Mouse (Mus musculus) midbrain, embryonic 12.5 days (tissue): Measurements from ENCODE around the gene Clybl. TPM values are rescaled to one million over a fixed set of nuclear protein-coding genes. Genes with fewer than 3 reads are reported as not detected.

Experiments used
- ATAC-seq: fragments of 200-750 bp; cut with Nextera tagmentation; 2 replicates; pipeline ENCODE4 v1.8.0; 2017; ENCODE audit warnings: low read depth, moderate TSS enrichment, moderate library complexity; ENCODE audit not compliant: low FRiP score
- H3K27ac ChIP-seq: fragments of 300-500 bp; sonication (generic); replicated peaks from 2 replicates; pipeline ENCODE4 v1.5.1; 2016; ENCODE audit warnings: mild to moderate bottlenecking
- H3K27me3 ChIP-seq: fragments of 300-500 bp; sonication (generic); 2 replicates; pipeline ENCODE4 v1.6.1; 2016; ENCODE audit warnings: mild to moderate bottlenecking
- H3K36me3 ChIP-seq: fragments of 300-500 bp; sonication (generic); 2 replicates; pipeline ENCODE4 v1.6.1; 2016
- H3K4me1 ChIP-seq: fragments of 300-500 bp; sonication (generic); 2 replicates; pipeline ENCODE4 v1.6.1; 2016
- H3K4me2 ChIP-seq: fragments of 300-500 bp; sonication (generic); replicated peaks from 2 replicates; pipeline ENCODE4 v1.6.1; 2016; ENCODE audit warnings: mild to moderate bottlenecking, moderate library complexity
- H3K4me3 ChIP-seq: fragments of 300-500 bp; sonication (generic); 2 replicates; pipeline ENCODE4 v1.5.1; 2016; ENCODE audit warnings: mild to moderate bottlenecking
- H3K9ac ChIP-seq: fragments of 300-500 bp; sonication (generic); replicated peaks from 2 replicates; pipeline ENCODE4 v1.6.1; 2016; ENCODE audit warnings: mild to moderate bottlenecking, moderate library complexity
- H3K9me3 ChIP-seq: fragments of 300-500 bp; sonication (generic); 2 replicates; pipeline ENCODE4 v1.6.1; 2016; ENCODE audit warnings: mild to moderate bottlenecking
- WGBS: fragments of 180-500 bp; shearing (Covaris S2); methylation state at CpG from one replicate; pipeline ENCODE4 v1.1.7; 2016; 5-methylcytosine and 5-hydroxymethylcytosine counted together
- polyA plus RNA-seq: library from polyadenylated mRNA; unstranded; fragments of >200 nt; fragmentation: Nextera tagmentation; extraction: Ambion mirVana; gene quantifications from 2 replicates; pipeline ENCODE4 v1.2.1, GENCODE M21; 2016

The Clybl gene
- polyA plus RNA-seq, 1 experiment from 2014 or later: 19.4 TPM

GRCm38 (mm10) chr14:122255562-122256260 lies 74.2 kb downstream of the Clybl start:
- Histone ChIP-seq H3K27me3 (peaks cover 57% of the 10 kb centered on the region), H3K9me3 (no peaks in the 10 kb centered on the region), H3K27ac (no peak overlapping the region), H3K9ac (0 out of 2 replicates have a peak overlapping the region, but pooled peaks have one; percentile 24), H3K4me3 (no peak overlapping the region), H3K36me3 (no peaks in the 10 kb centered on the region), H3K4me2 (peak overlapping the region; percentile 27), H3K4me1 (peaks cover 34% of the 10 kb centered on the region)
- 3% methylated on average over 21 of the region's 21 CpGs for WGBS
- peak; percentile 44; the same call in 1 of the 2 replicates for ATAC-seq

DNA sequence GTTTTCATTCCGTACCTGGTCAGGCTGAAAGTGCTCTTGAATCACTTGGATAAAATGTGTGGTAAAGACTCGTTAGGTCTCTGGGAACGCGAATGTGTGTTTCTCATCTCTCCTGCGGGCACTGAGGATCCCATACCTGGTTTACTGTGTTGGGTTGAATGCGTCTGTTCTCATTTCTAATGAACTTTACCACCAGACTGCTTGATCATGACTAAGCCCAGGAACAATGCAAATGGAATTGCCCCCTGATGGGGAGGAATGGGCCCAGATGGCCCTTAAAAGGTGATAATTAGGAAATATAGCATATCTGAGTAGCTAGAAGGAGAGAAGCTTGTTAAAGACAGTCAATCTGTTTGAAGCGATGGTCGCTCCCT lies 74.7 kb downstream of the Clybl start:
- WGBS: 12% methylated on average over 8 of the region's 8 CpGs
- Histone ChIP-seq H3K4me3 (no peak overlapping the region), H3K27me3 (peaks cover 62% of the 10 kb centered on the region), H3K36me3 (no peaks in the 10 kb centered on the region), H3K27ac (no peak overlapping the region), H3K4me1 (peaks cover 34% of the 10 kb centered on the region), H3K9me3 (no peaks in the 10 kb centered on the region), H3K4me2 (peak overlapping the region; percentile 27), H3K9ac (no peak overlapping the region)
- peak; percentile 64; the same call in 1 of the 2 replicates for ATAC-seq

- Histone ChIP-seq H3K4me2 (no peak overlapping the region), H3K9me3 (no peaks in the 10 kb centered on the region), H3K4me3 (no peak overlapping the region), H3K27me3 (peaks cover 76% of the 10 kb centered on the region), H3K9ac (no peak overlapping the region), H3K36me3 (no peaks in the 10 kb centered on the region), H3K4me1 (peaks cover 42% of the 10 kb centered on the region), H3K27ac (no peak overlapping the region)
- ATAC-seq: no peak
- WGBS: 25% methylated on average over 5 of the region's 5 CpGs
Measured at GRCm38 (mm10) chr14:122258297-122258696, 76.8 kb downstream of the Clybl start.

GRCm38 (mm10) chr14:122261250-122261649 lies 79.7 kb downstream of the Clybl start:
- Histone ChIP-seq H3K4me1 (peaks cover 34% of the 10 kb centered on the region; the same call in 1 of the 2 replicates), H3K9me3 (no peaks in the 10 kb centered on the region), H3K4me2 (no peak overlapping the region), H3K36me3 (no peaks in the 10 kb centered on the region), H3K9ac (no peak overlapping the region), H3K27ac (no peak overlapping the region), H3K4me3 (no peak overlapping the region), H3K27me3 (peaks cover 66% of the 10 kb centered on the region)
- 88% methylated on average over 1 of the region's 1 CpGs for WGBS
- no peak for ATAC-seq

- Histone ChIP-seq H3K4me3 (no peak overlapping the region), H3K27me3 (peaks cover 54% of the 10 kb centered on the region), H3K4me1 (peaks cover 23% of the 10 kb centered on the region; the same call in 1 of the 2 replicates), H3K27ac (no peak overlapping the region), H3K36me3 (no peaks in the 10 kb centered on the region), H3K9me3 (no peaks in the 10 kb centered on the region), H3K9ac (no peak overlapping the region), H3K4me2 (no peak overlapping the region)
- 42% methylated on average over 16 of the region's 16 CpGs for WGBS
- peak; percentile 44; the same call in 1 of the 2 replicates for ATAC-seq
Measured at GRCm38 (mm10) chr14:122262851-122263659, 81.6 kb downstream of the Clybl start.

DNA sequence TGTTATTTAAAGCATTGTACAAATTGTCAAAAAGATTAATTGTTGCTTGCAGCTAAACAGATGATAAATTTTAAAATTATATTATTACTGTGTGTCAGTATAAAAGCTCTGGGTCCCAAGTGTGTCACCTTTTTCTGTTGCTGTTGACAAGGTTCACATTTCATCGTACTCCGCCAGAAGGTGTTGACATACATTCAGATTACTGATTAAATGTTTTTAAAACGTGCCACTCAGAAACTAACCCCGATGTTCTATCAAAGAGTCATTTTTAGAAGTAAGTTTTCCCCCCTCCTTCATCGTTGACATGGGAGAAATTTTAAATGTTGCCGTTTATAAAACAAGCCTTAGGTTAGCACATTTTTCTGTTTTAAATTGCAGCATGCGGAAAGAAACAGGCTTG lies 83.7 kb downstream of the Clybl start:
- Histone ChIP-seq H3K4me2 (no peak overlapping the region), H3K27ac (no peak overlapping the region), H3K27me3 (peaks cover 43% of the 10 kb centered on the region), H3K9ac (no peak overlapping the region), H3K36me3 (no peaks in the 10 kb centered on the region), H3K9me3 (no peaks in the 10 kb centered on the region), H3K4me1 (peaks cover 10% of the 10 kb centered on the region; the same call in 1 of the 2 replicates), H3K4me3 (no peak overlapping the region)
- 87% methylated on average over 7 of the region's 7 CpGs for WGBS
- no peak for ATAC-seq

- Histone ChIP-seq H3K9ac (no peak overlapping the region), H3K4me3 (no peak overlapping the region), H3K27ac (no peak overlapping the region), H3K4me2 (no peak overlapping the region), H3K36me3 (no peaks in the 10 kb centered on the region), H3K27me3 (peaks cover 45% of the 10 kb centered on the region), H3K9me3 (no peaks in the 10 kb centered on the region), H3K4me1 (peaks cover 16% of the 10 kb centered on the region; the same call in 1 of the 2 replicates)
- no peak for ATAC-seq
- WGBS: 42% methylated on average over 4 of the region's 4 CpGs
Measured at GRCm38 (mm10) chr14:122267590-122267989, 86.1 kb downstream of the Clybl start.

- Histone ChIP-seq H3K27me3 (peaks cover 33% of the 10 kb centered on the region), H3K4me1 (peaks cover 6% of the 10 kb centered on the region; the same call in 1 of the 2 replicates), H3K36me3 (no peaks in the 10 kb centered on the region), H3K4me3 (no peak overlapping the region), H3K9me3 (no peaks in the 10 kb centered on the region), H3K27ac (no peak overlapping the region), H3K9ac (no peak overlapping the region), H3K4me2 (no peak overlapping the region)
- WGBS: 22% methylated on average over 14 of the region's 14 CpGs
- no peak for ATAC-seq
Measured at GRCm38 (mm10) chr14:122271104-122271746, 89.7 kb downstream of the Clybl start.

GRCm38 (mm10) chr14:122277142-122277541 lies 95.6 kb downstream of the Clybl start:
- Histone ChIP-seq H3K4me1 (peaks cover 20% of the 10 kb centered on the region), H3K27ac (no peak overlapping the region), H3K9me3 (no peaks in the 10 kb centered on the region), H3K36me3 (no peaks in the 10 kb centered on the region), H3K27me3 (peaks cover 67% of the 10 kb centered on the region), H3K9ac (no peak overlapping the region), H3K4me2 (no peak overlapping the region), H3K4me3 (no peak overlapping the region)
- ATAC-seq: no peak
- 82% methylated on average over 8 of the region's 8 CpGs for WGBS

DNA sequence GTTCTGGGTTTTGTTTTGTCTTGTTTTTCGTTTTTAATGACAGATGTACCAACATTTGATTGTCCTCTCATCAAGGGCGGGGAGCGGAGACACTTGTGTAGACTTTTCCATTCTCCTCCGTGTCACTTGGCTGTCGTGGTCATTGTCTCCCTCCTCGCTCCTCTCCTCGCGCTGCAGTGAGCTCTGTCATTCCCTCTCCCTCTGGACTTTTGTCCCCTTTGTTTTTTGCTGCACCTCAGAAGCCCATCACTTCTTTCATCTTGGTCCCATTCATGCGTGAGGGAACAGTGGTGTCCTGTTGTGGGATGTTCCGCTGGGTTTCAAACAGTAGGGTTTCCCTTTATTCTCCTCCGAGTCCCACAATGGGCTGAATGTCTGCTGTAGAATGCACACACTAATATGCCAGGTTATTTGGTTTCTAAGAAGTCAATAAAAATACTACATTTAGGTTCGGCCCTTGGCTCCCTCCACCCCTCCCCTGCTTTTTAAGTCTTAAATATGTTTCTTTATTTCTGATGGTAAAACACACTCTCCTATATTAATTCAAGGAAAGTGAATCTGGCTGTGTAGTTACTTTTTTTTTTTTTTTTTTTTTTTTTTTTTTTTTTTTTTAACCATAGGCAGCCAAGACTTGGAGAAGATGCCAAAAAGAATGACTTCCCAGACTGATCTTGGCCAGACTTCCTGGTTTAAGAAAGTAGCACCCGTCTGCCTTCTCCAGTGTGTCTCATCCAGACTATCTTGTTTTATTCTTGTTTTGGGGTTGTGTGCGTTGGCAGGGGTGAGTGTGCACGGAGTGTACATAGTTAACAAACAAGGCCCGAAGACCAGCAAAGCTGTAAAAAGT lies 98.2 kb downstream of the Clybl start:
- WGBS: 17% methylated on average over 16 of the region's 16 CpGs
- ATAC-seq: no peak
- peaks cover 78% of the 10 kb centered on the region for H3K27me3 ChIP-seq
- H3K36me3 ChIP-seq: no peaks in the 10 kb centered on the region
- peak overlapping the region; percentile 37; the same call in 1 of the 2 replicates for H3K4me2 ChIP-seq
- no peak overlapping the region for H3K4me3 ChIP-seq
- peak overlapping the region; percentile 78 for H3K27ac ChIP-seq
- peaks cover 20% of the 10 kb centered on the region for H3K4me1 ChIP-seq
- no peaks in the 10 kb centered on the region for H3K9me3 ChIP-seq
- no peak overlapping the region for H3K9ac ChIP-seq
